14 mouse cellular contexts compared by ENCODE assay signal in genomic region chr17:34641945-34642344, GRCm38 (mm10). TPM values are rescaled to one million over a fixed set of nuclear protein-coding genes. Genes with fewer than 3 reads are reported as not detected.
DNase-seq lines count a peak whose midpoint lies in the region; ATAC-seq and TF ChIP-seq lines count a peak whose summit lies in the region.
"Had no signal": no experiment of that assay in that cellular context is flagged by ENCODE, and none has a peak within 500 bp of the region (broad histone marks: within the 10 kb centered on the region; RNA-seq: fewer than 3 reads in every experiment).

No protein-coding gene starts in this region.

- WGBS in forebrain, embryonic 15.5 days, result 93% methylated on average over 3 of the region's 3 CpGs
- 89% methylated on average over 3 of the region's 3 CpGs for WGBS in forebrain, embryonic 11.5 days
- 90% methylated on average over 3 of the region's 3 CpGs for WGBS in midbrain, embryonic 10.5 days
- 91% methylated on average over 3 of the region's 3 CpGs for WGBS in midbrain, postnatal 0 days
- WGBS in embryonic facial prominence, embryonic 13.5 days, result 37% methylated on average over 3 of the region's 3 CpGs
- 84% methylated on average over 3 of the region's 3 CpGs for WGBS in limb, embryonic 11.5 days

- ATAC-seq in forebrain, embryonic 15.5 days (replicated peaks), result no peak
- no peak for ATAC-seq in forebrain, embryonic 11.5 days (replicated peaks; ENCODE audit: low FRiP score)
- ATAC-seq in midbrain, postnatal 0 days (ENCODE audit: low FRiP score), result no peak
- no peak for ATAC-seq in embryonic facial prominence, embryonic 13.5 days (ENCODE audit: insufficient number of reproducible peaks, insufficient read depth, low FRiP score, low TSS enrichment, low read depth)
- ATAC-seq in limb, embryonic 11.5 days (ENCODE audit: insufficient number of reproducible peaks, low FRiP score, low TSS enrichment, low read depth), result no peak

- peak overlapping the region; percentile 88; the same call in 1 of the 2 replicates for H3K27ac ChIP-seq in forebrain, embryonic 15.5 days (replicated peaks)
- no peak overlapping the region for H3K27ac ChIP-seq in forebrain, embryonic 11.5 days (ENCODE audit: low read depth, low read length)
- peak overlapping the region; percentile 85; the same call in 1 of the 2 replicates for H3K27ac ChIP-seq in midbrain, embryonic 10.5 days (replicated peaks)
- H3K27ac ChIP-seq in midbrain, postnatal 0 days (ENCODE audit: low read depth, low read length), result no peak overlapping the region
- peak overlapping the region; percentile 91 for H3K27ac ChIP-seq in embryonic facial prominence, embryonic 13.5 days
- peak overlapping the region; percentile 83 for H3K27ac ChIP-seq in limb, embryonic 11.5 days (replicated peaks; ENCODE audit: low read depth, low read length)
- H3K27ac ChIP-seq: liver, embryonic 13.5 days had no signal

- DNase-seq in forebrain, embryonic 11.5 days (ENCODE audit: low spot score), result no peak
- DNase-seq in midbrain, embryonic 10.5 days (ENCODE audit: low spot score), result no peak
- DNase-seq in midbrain, postnatal 0 days (ENCODE audit: low spot score), result no peak
- no peak for DNase-seq in limb, embryonic 11.5 days (ENCODE audit: low spot score)
- DNase-seq in ovary, postnatal 36 days (ENCODE audit: low spot score), result no peak
- DNase-seq: adrenal gland, adult 8-10 months; kidney, adult 2 months; liver, embryonic 13.5 days; thymus, adult 2 months had no signal

- no peak for TF ChIP-seq CTCF in midbrain, postnatal 0 days (IDR thresholded peaks at IDR 0.05)

- peaks cover 36% of the 10 kb centered on the region for H3K4me1 ChIP-seq in forebrain, embryonic 15.5 days
- H3K4me1 ChIP-seq in forebrain, embryonic 11.5 days (replicated peaks; ENCODE audit: control insufficient read depth, insufficient read depth, low read length), result peaks cover 10% of the 10 kb centered on the region
- H3K4me1 ChIP-seq in midbrain, embryonic 10.5 days, result peaks cover 33% of the 10 kb centered on the region
- H3K4me1 ChIP-seq in midbrain, postnatal 0 days (ENCODE audit: insufficient read depth, low read length), result no peaks in the 10 kb centered on the region; the same call in 1 of the 2 replicates
- peaks cover 33% of the 10 kb centered on the region for H3K4me1 ChIP-seq in embryonic facial prominence, embryonic 13.5 days
- H3K4me1 ChIP-seq in limb, embryonic 11.5 days (ENCODE audit: control insufficient read depth, insufficient read depth, low read length), result peaks cover 11% of the 10 kb centered on the region

- H3K9me3 ChIP-seq in forebrain, embryonic 15.5 days, result no peaks in the 10 kb centered on the region
- H3K9me3 ChIP-seq in forebrain, embryonic 11.5 days (ENCODE audit: control insufficient read depth, low read length), result no peaks in the 10 kb centered on the region
- H3K9me3 ChIP-seq in midbrain, embryonic 10.5 days (replicated peaks), result no peaks in the 10 kb centered on the region
- no peaks in the 10 kb centered on the region for H3K9me3 ChIP-seq in midbrain, postnatal 0 days (ENCODE audit: low read length)
- no peaks in the 10 kb centered on the region for H3K9me3 ChIP-seq in embryonic facial prominence, embryonic 13.5 days
- no peaks in the 10 kb centered on the region for H3K9me3 ChIP-seq in limb, embryonic 11.5 days (ENCODE audit: control insufficient read depth, low read length)
- H3K9me3 ChIP-seq: G1E; hindbrain, embryonic 15.5 days; liver, embryonic 13.5 days had no signal

- no peak overlapping the region for H3K9ac ChIP-seq in forebrain, embryonic 15.5 days (replicated peaks)
- H3K9ac ChIP-seq in forebrain, embryonic 11.5 days (ENCODE audit: low read length), result no peak overlapping the region
- H3K9ac ChIP-seq in midbrain, postnatal 0 days (replicated peaks; ENCODE audit: low read length, poor library complexity, severe bottlenecking), result no peak overlapping the region
- H3K9ac ChIP-seq in embryonic facial prominence, embryonic 13.5 days, result no peak overlapping the region
- no peak overlapping the region for H3K9ac ChIP-seq in limb, embryonic 11.5 days (ENCODE audit: low read length)
- H3K9ac ChIP-seq: liver, embryonic 13.5 days had no signal

- no peaks in the 10 kb centered on the region for H3K27me3 ChIP-seq in forebrain, embryonic 15.5 days
- H3K27me3 ChIP-seq in forebrain, embryonic 11.5 days (ENCODE audit: control insufficient read depth, insufficient read depth, low read length), result no peaks in the 10 kb centered on the region
- H3K27me3 ChIP-seq in midbrain, embryonic 10.5 days (ENCODE audit: low read depth, poor library complexity, severe bottlenecking), result no peaks in the 10 kb centered on the region
- no peaks in the 10 kb centered on the region for H3K27me3 ChIP-seq in midbrain, postnatal 0 days (ENCODE audit: insufficient read depth, low read length)
- H3K27me3 ChIP-seq in embryonic facial prominence, embryonic 13.5 days, result no peaks in the 10 kb centered on the region
- no peaks in the 10 kb centered on the region for H3K27me3 ChIP-seq in limb, embryonic 11.5 days (ENCODE audit: control insufficient read depth, insufficient read depth, low read length)
- H3K27me3 ChIP-seq: hindbrain, embryonic 15.5 days had no signal

- no peaks in the 10 kb centered on the region for H3K36me3 ChIP-seq in forebrain, embryonic 15.5 days
- H3K36me3 ChIP-seq in forebrain, embryonic 11.5 days (ENCODE audit: control insufficient read depth, insufficient read depth, low read length), result no peaks in the 10 kb centered on the region
- H3K36me3 ChIP-seq in midbrain, embryonic 10.5 days, result peaks cover 11% of the 10 kb centered on the region
- H3K36me3 ChIP-seq in midbrain, postnatal 0 days (ENCODE audit: insufficient read depth, low read length), result no peaks in the 10 kb centered on the region
- no peaks in the 10 kb centered on the region for H3K36me3 ChIP-seq in embryonic facial prominence, embryonic 13.5 days
- H3K36me3 ChIP-seq in limb, embryonic 11.5 days (ENCODE audit: control insufficient read depth, insufficient read depth, low read length), result no peaks in the 10 kb centered on the region
- H3K36me3 ChIP-seq: hindbrain, embryonic 15.5 days; liver, embryonic 13.5 days had no signal

- H3K4me3 ChIP-seq in forebrain, embryonic 15.5 days, result no peak overlapping the region
- no peak overlapping the region for H3K4me3 ChIP-seq in forebrain, embryonic 11.5 days (ENCODE audit: low read depth, low read length)
- no peak overlapping the region for H3K4me3 ChIP-seq in midbrain, embryonic 10.5 days
- no peak overlapping the region for H3K4me3 ChIP-seq in midbrain, postnatal 0 days (ENCODE audit: low read depth, low read length)
- H3K4me3 ChIP-seq in embryonic facial prominence, embryonic 13.5 days, result no peak overlapping the region
- no peak overlapping the region for H3K4me3 ChIP-seq in limb, embryonic 11.5 days (ENCODE audit: low read depth, low read length)
- H3K4me3 ChIP-seq: hindbrain, embryonic 15.5 days; liver, embryonic 13.5 days had no signal

- H3K4me2 ChIP-seq in forebrain, embryonic 15.5 days (replicated peaks), result no peak overlapping the region
- H3K4me2 ChIP-seq in forebrain, embryonic 11.5 days (ENCODE audit: low read depth, low read length, severe bottlenecking), result no peak overlapping the region
- H3K4me2 ChIP-seq in midbrain, postnatal 0 days (ENCODE audit: low read depth, low read length, poor library complexity, severe bottlenecking), result no peak overlapping the region
- H3K4me2 ChIP-seq in embryonic facial prominence, embryonic 13.5 days, result no peak overlapping the region
- no peak overlapping the region for H3K4me2 ChIP-seq in limb, embryonic 11.5 days (ENCODE audit: low read depth, severe bottlenecking)
- H3K4me2 ChIP-seq: hindbrain, embryonic 15.5 days; liver, embryonic 13.5 days had no signal

RNA-seq across cellular contexts. Expression of gene Fkbpl, which starts 2.6 kb away (rescaled TPM):
- 15.3 and 15.8 TPM in 2 replicates for polyA plus RNA-seq in forebrain, embryonic 15.5 days (2015; fragmentation: Nextera tagmentation; extraction: Ambion mirVana)
- 14.5 and 18.2 TPM in 2 replicates for polyA plus RNA-seq in forebrain, embryonic 11.5 days (2014; fragmentation: Nextera tagmentation; extraction: Ambion mirVana)
- 16.8 and 18.9 TPM in 2 replicates for polyA plus RNA-seq in midbrain, embryonic 10.5 days (2016; fragmentation: Nextera tagmentation; extraction: Ambion mirVana)
- total RNA-seq in midbrain, postnatal 0 days (2014; rRNA removed), result 6.2 and 7.2 TPM in 2 replicates
- polyA plus RNA-seq in midbrain, postnatal 0 days (2015; fragmentation: Nextera tagmentation; extraction: Ambion mirVana), result 10.7 and 12.9 TPM in 2 replicates
- 15.0 and 18.0 TPM in 2 replicates for polyA plus RNA-seq in embryonic facial prominence, embryonic 13.5 days (2015; fragmentation: Nextera tagmentation; extraction: Ambion mirVana)
- polyA plus RNA-seq in limb, embryonic 11.5 days (2014; fragmentation: Nextera tagmentation; extraction: Ambion mirVana), result 13.1 and 19.3 TPM in 2 replicates

RNA-seq across cellular contexts. Expression of gene Atf6b, which starts 5.0 kb away (rescaled TPM):
- polyA plus RNA-seq in forebrain, embryonic 15.5 days (2015; fragmentation: Nextera tagmentation; extraction: Ambion mirVana), result 111 and 112 TPM in 2 replicates
- polyA plus RNA-seq in forebrain, embryonic 11.5 days (2014; fragmentation: Nextera tagmentation; extraction: Ambion mirVana), result 79.5 and 82.9 TPM in 2 replicates
- 111 and 123 TPM in 2 replicates for polyA plus RNA-seq in midbrain, embryonic 10.5 days (2016; fragmentation: Nextera tagmentation; extraction: Ambion mirVana)
- total RNA-seq in midbrain, postnatal 0 days (2014; rRNA removed), result 47.9 and 57.4 TPM in 2 replicates
- polyA plus RNA-seq in midbrain, postnatal 0 days (2015; fragmentation: Nextera tagmentation; extraction: Ambion mirVana), result 83.0 and 86.0 TPM in 2 replicates
- polyA plus RNA-seq in embryonic facial prominence, embryonic 13.5 days (2015; fragmentation: Nextera tagmentation; extraction: Ambion mirVana), result 97.8 and 106 TPM in 2 replicates
- 63.4 and 71.4 TPM in 2 replicates for polyA plus RNA-seq in limb, embryonic 11.5 days (2014; fragmentation: Nextera tagmentation; extraction: Ambion mirVana)

RNA-seq across cellular contexts. Expression of gene Prrt1, which starts 12.6 kb away (rescaled TPM):
- 6.8 and 7.4 TPM in 2 replicates for polyA plus RNA-seq in forebrain, embryonic 15.5 days (2015; fragmentation: Nextera tagmentation; extraction: Ambion mirVana)
- polyA plus RNA-seq in forebrain, embryonic 11.5 days (2014; fragmentation: Nextera tagmentation; extraction: Ambion mirVana), result 2.4 and 2.7 TPM in 2 replicates
- polyA plus RNA-seq in midbrain, embryonic 10.5 days (2016; fragmentation: Nextera tagmentation; extraction: Ambion mirVana), result 0.54 and 1.2 TPM in 2 replicates
- total RNA-seq in midbrain, postnatal 0 days (2014; rRNA removed), result 9.1 and 15.1 TPM in 2 replicates
- polyA plus RNA-seq in midbrain, postnatal 0 days (2015; fragmentation: Nextera tagmentation; extraction: Ambion mirVana), result 13.3 and 14.0 TPM in 2 replicates
- polyA plus RNA-seq in embryonic facial prominence, embryonic 13.5 days (2015; fragmentation: Nextera tagmentation; extraction: Ambion mirVana), result 0.55 and 0.78 TPM in 2 replicates
- 0.17 and 0.20 TPM in 2 replicates for polyA plus RNA-seq in limb, embryonic 11.5 days (2014; fragmentation: Nextera tagmentation; extraction: Ambion mirVana)
- total RNA-seq: G1E had no signal
- polyA plus RNA-seq: G1E; heart, embryonic 11.5 days had no signal

RNA-seq across cellular contexts. Expression of gene Ppt2, which starts 13.6 kb away (rescaled TPM):
- polyA plus RNA-seq in forebrain, embryonic 15.5 days (2015; fragmentation: Nextera tagmentation; extraction: Ambion mirVana), result 17.2 and 18.2 TPM in 2 replicates
- 26.4 and 29.0 TPM in 2 replicates for polyA plus RNA-seq in forebrain, embryonic 11.5 days (2014; fragmentation: Nextera tagmentation; extraction: Ambion mirVana)
- polyA plus RNA-seq in midbrain, embryonic 10.5 days (2016; fragmentation: Nextera tagmentation; extraction: Ambion mirVana), result 22.5 and 23.6 TPM in 2 replicates
- 21.1 and 31.0 TPM in 2 replicates for total RNA-seq in midbrain, postnatal 0 days (2014; rRNA removed)
- polyA plus RNA-seq in midbrain, postnatal 0 days (2015; fragmentation: Nextera tagmentation; extraction: Ambion mirVana), result 18.0 and 20.8 TPM in 2 replicates
- 21.6 and 22.2 TPM in 2 replicates for polyA plus RNA-seq in embryonic facial prominence, embryonic 13.5 days (2015; fragmentation: Nextera tagmentation; extraction: Ambion mirVana)
- polyA plus RNA-seq in limb, embryonic 11.5 days (2014; fragmentation: Nextera tagmentation; extraction: Ambion mirVana), result 24.8 and 26.1 TPM in 2 replicates

RNA-seq across cellular contexts. Expression of gene Egfl8, which starts 26.2 kb away (rescaled TPM):
- 6.1 and 7.4 TPM in 2 replicates for polyA plus RNA-seq in forebrain, embryonic 15.5 days (2015; fragmentation: Nextera tagmentation; extraction: Ambion mirVana)
- polyA plus RNA-seq in forebrain, embryonic 11.5 days (2014; fragmentation: Nextera tagmentation; extraction: Ambion mirVana), result 1.6 and 2.3 TPM in 2 replicates
- polyA plus RNA-seq in midbrain, embryonic 10.5 days (2016; fragmentation: Nextera tagmentation; extraction: Ambion mirVana), result 4.3 TPM in 2 replicates
- 3.2 and 6.0 TPM in 2 replicates for total RNA-seq in midbrain, postnatal 0 days (2014; rRNA removed)
- polyA plus RNA-seq in midbrain, postnatal 0 days (2015; fragmentation: Nextera tagmentation; extraction: Ambion mirVana), result 4.9 and 5.0 TPM in 2 replicates
- polyA plus RNA-seq in embryonic facial prominence, embryonic 13.5 days (2015; fragmentation: Nextera tagmentation; extraction: Ambion mirVana), result 7.5 and 10.2 TPM in 2 replicates
- 2.8 and 3.5 TPM in 2 replicates for polyA plus RNA-seq in limb, embryonic 11.5 days (2014; fragmentation: Nextera tagmentation; extraction: Ambion mirVana)

Comparison
In these comparisons a context has a peak if more than half of its experiments do, and no peak if none do; other contexts are left out.
1. H3K27ac ChIP-seq: peak in forebrain, embryonic 15.5 days (single experiment), midbrain, embryonic 10.5 days (single experiment), embryonic facial prominence, embryonic 13.5 days (single experiment) and limb, embryonic 11.5 days (single experiment); none in forebrain, embryonic 11.5 days (single experiment) and midbrain, postnatal 0 days (single experiment).